Mouse (Mus musculus): ENCODE measurements at regions not wholly inside any gene's neighbourhood (a gene's known extent, or its start where the extent isn't known, plus 50 kb on each side); places are given as distances from the start of the nearest gene placed in this dataset.

DNA sequence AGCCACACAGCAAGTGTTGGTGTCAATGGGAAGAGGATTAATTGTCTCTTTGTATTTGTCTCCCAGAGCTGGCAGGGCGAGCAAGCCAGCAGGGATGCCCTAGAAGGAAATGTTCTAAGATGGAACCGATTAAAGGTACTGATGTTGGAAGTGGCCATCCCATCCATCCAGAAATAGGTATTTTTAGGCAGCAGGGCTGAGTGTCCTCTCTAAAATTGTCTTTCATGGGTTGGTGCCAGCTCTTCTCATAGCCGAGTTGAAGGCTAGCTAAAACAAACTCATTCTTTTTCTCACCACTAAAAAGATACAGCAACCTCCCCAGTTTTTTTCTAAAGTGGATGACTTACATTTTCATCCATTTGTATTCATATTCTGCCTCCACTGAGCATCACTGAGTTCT lies 120.2 kb upstream of the Xylt1 start:
- no peaks in the 10 kb centered on the region for H3K36me3 ChIP-seq (ENCODE audit: insufficient read depth, low read length)
- no peak for ATAC-seq (ENCODE audit: low FRiP score, low TSS enrichment)
- no peak overlapping the region for H3K27ac ChIP-seq (ENCODE audit: low read length)
- H3K9ac ChIP-seq (replicated peaks; ENCODE audit: low read length): no peak overlapping the region
- 83% methylated on average over 3 of the region's 3 CpGs for WGBS
- no peak overlapping the region for H3K4me2 ChIP-seq (replicated peaks; ENCODE audit: low read depth, low read length)
- H3K27me3 ChIP-seq (ENCODE audit: insufficient read depth, low read length): no peaks in the 10 kb centered on the region
- H3K9me3 ChIP-seq (ENCODE audit: low read length): no peaks in the 10 kb centered on the region
- H3K4me1 ChIP-seq (ENCODE audit: insufficient read depth, low read length): no peaks in the 10 kb centered on the region
- no peak overlapping the region for H3K4me3 ChIP-seq (ENCODE audit: low read length)

DNA sequence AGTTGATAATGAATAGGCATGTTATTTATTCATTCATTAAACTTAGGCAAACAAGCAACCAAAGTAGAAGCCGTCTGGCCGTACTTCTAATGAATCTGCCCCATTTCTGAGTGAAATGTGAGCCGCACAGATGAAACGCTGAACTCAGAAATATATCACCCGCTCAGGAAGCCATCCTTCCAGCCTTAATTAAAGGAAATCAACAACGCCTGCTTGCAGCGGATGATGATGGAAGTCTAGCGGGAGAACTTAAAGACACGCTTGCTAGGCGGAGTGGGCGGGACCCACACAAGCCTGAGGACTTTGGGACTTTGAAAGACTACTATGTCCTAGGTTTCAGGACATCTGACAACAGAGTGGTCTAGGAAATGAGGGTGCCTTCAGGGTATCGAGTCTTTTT lies 117.7 kb upstream of the Xylt1 start:
- no peak overlapping the region for H3K4me3 ChIP-seq (ENCODE audit: low read length)
- no peak overlapping the region for H3K9ac ChIP-seq (replicated peaks; ENCODE audit: low read length)
- H3K27me3 ChIP-seq (ENCODE audit: insufficient read depth, low read length): no peaks in the 10 kb centered on the region
- no peaks in the 10 kb centered on the region for H3K36me3 ChIP-seq (ENCODE audit: insufficient read depth, low read length)
- WGBS: 46% methylated on average over 12 of the region's 12 CpGs
- no peaks in the 10 kb centered on the region for H3K9me3 ChIP-seq (ENCODE audit: low read length)
- no peaks in the 10 kb centered on the region for H3K4me1 ChIP-seq (ENCODE audit: insufficient read depth, low read length)
- no peak for ATAC-seq (ENCODE audit: low FRiP score, low TSS enrichment)
- H3K4me2 ChIP-seq (replicated peaks; ENCODE audit: low read depth, low read length): no peak overlapping the region
- no peak overlapping the region for H3K27ac ChIP-seq (ENCODE audit: low read length)

DNA sequence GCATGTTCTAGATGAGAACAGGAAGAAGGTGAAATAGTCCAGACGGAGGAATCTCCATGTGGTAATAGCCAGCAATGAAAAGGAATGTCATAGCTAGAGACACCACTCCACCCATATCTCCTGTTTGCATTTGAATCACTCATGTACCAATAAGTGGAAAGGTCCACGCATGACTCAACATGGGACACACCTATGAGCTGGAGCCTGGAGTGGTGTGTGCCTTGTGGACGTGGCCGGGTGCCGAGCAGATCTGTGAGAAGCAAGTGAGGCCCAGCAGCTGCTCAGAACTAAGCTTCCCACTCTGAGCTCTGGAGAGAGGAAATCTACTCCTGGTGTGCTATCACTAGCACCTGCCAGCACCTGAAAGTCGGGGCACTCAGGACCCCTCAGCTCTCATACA lies 116.4 kb upstream of the Xylt1 start:
- no peak for ATAC-seq (ENCODE audit: low FRiP score, low TSS enrichment)
- no peaks in the 10 kb centered on the region for H3K4me1 ChIP-seq (ENCODE audit: insufficient read depth, low read length)
- no peak overlapping the region for H3K9ac ChIP-seq (replicated peaks; ENCODE audit: low read length)
- no peaks in the 10 kb centered on the region for H3K9me3 ChIP-seq (ENCODE audit: low read length)
- H3K36me3 ChIP-seq (ENCODE audit: insufficient read depth, low read length): no peaks in the 10 kb centered on the region
- WGBS: 92% methylated on average over 6 of the region's 6 CpGs
- no peak overlapping the region for H3K27ac ChIP-seq (ENCODE audit: low read length)
- no peak overlapping the region for H3K4me2 ChIP-seq (replicated peaks; ENCODE audit: low read depth, low read length)
- no peak overlapping the region for H3K4me3 ChIP-seq (ENCODE audit: low read length)
- H3K27me3 ChIP-seq (ENCODE audit: insufficient read depth, low read length): no peaks in the 10 kb centered on the region

- no peak for ATAC-seq (ENCODE audit: low FRiP score, low TSS enrichment)
- Histone ChIP-seq H3K9ac (replicated peaks; ENCODE audit: low read length) (no peak overlapping the region), H3K4me3 (ENCODE audit: low read length) (no peak overlapping the region), H3K36me3 (ENCODE audit: insufficient read depth, low read length) (no peaks in the 10 kb centered on the region), H3K4me1 (ENCODE audit: insufficient read depth, low read length) (no peaks in the 10 kb centered on the region), H3K4me2 (replicated peaks; ENCODE audit: low read depth, low read length) (no peak overlapping the region), H3K9me3 (ENCODE audit: low read length) (no peaks in the 10 kb centered on the region), H3K27me3 (ENCODE audit: insufficient read depth, low read length) (no peaks in the 10 kb centered on the region), H3K27ac (ENCODE audit: low read length) (no peak overlapping the region)
- 89% methylated on average over 7 of the region's 7 CpGs for WGBS
Measured at GRCm38 (mm10) chr7:117268096-117268495, 112.7 kb upstream of the Xylt1 start.

GRCm38 (mm10) chr7:117269263-117269897 lies 111.4 kb upstream of the Xylt1 start:
- Histone ChIP-seq H3K4me3 (ENCODE audit: low read length) (no peak overlapping the region), H3K9ac (replicated peaks; ENCODE audit: low read length) (no peak overlapping the region), H3K4me1 (ENCODE audit: insufficient read depth, low read length) (no peaks in the 10 kb centered on the region), H3K36me3 (ENCODE audit: insufficient read depth, low read length) (no peaks in the 10 kb centered on the region), H3K27ac (ENCODE audit: low read length) (no peak overlapping the region), H3K27me3 (ENCODE audit: insufficient read depth, low read length) (no peaks in the 10 kb centered on the region), H3K9me3 (ENCODE audit: low read length) (no peaks in the 10 kb centered on the region), H3K4me2 (replicated peaks; ENCODE audit: low read depth, low read length) (no peak overlapping the region)
- no peak for ATAC-seq (ENCODE audit: low FRiP score, low TSS enrichment)
- WGBS: 64% methylated on average over 10 of the region's 10 CpGs

GRCm38 (mm10) chr7:117278388-117278961 lies 102.3 kb upstream of the Xylt1 start:
- no peaks in the 10 kb centered on the region for H3K9me3 ChIP-seq (ENCODE audit: low read length)
- no peaks in the 10 kb centered on the region for H3K27me3 ChIP-seq (ENCODE audit: insufficient read depth, low read length)
- no peak for ATAC-seq (ENCODE audit: low FRiP score, low TSS enrichment)
- no peak overlapping the region for H3K4me2 ChIP-seq (replicated peaks; ENCODE audit: low read depth, low read length)
- H3K9ac ChIP-seq (replicated peaks; ENCODE audit: low read length): no peak overlapping the region
- 56% methylated on average over 6 of the region's 6 CpGs for WGBS
- H3K4me1 ChIP-seq (ENCODE audit: insufficient read depth, low read length): no peaks in the 10 kb centered on the region
- H3K4me3 ChIP-seq (ENCODE audit: low read length): no peak overlapping the region
- no peak overlapping the region for H3K27ac ChIP-seq (ENCODE audit: low read length)
- H3K36me3 ChIP-seq (ENCODE audit: insufficient read depth, low read length): no peaks in the 10 kb centered on the region

- Histone ChIP-seq H3K36me3 (ENCODE audit: insufficient read depth, low read length) (no peaks in the 10 kb centered on the region), H3K4me1 (ENCODE audit: insufficient read depth, low read length) (no peaks in the 10 kb centered on the region), H3K9ac (replicated peaks; ENCODE audit: low read length) (no peak overlapping the region), H3K4me2 (replicated peaks; ENCODE audit: low read depth, low read length) (no peak overlapping the region), H3K9me3 (ENCODE audit: low read length) (no peaks in the 10 kb centered on the region), H3K27ac (ENCODE audit: low read length) (no peak overlapping the region), H3K4me3 (ENCODE audit: low read length) (no peak overlapping the region), H3K27me3 (ENCODE audit: insufficient read depth, low read length) (no peaks in the 10 kb centered on the region)
- ATAC-seq (ENCODE audit: low FRiP score, low TSS enrichment): no peak
- 80% methylated on average over 1 of the region's 1 CpGs for WGBS
Measured at GRCm38 (mm10) chr7:117282194-117282593, 98.6 kb upstream of the Xylt1 start.

DNA sequence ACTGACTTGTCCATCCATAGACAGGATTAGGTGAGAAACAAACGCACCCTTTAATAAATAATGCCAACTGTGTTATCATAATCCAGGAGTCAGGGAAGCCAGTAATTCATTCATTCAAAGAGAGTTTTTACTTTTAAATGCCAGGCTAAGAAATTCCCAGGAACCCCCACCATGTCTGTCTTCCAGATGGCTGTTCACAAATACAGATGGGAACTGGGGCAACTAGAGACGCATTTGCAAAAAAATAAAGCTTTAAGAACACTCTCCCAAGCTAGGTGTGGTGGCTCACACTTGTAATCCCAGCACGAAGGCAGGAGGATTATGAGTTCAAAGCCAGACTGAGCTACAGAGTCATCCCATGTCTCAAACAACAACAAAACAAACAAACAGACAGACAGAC lies 95.6 kb upstream of the Xylt1 start:
- no peak for ATAC-seq (ENCODE audit: low FRiP score, low TSS enrichment)
- 82% methylated on average over 3 of the region's 3 CpGs for WGBS
- Histone ChIP-seq H3K4me1 (ENCODE audit: insufficient read depth, low read length) (no peaks in the 10 kb centered on the region), H3K27ac (ENCODE audit: low read length) (no peak overlapping the region), H3K36me3 (ENCODE audit: insufficient read depth, low read length) (no peaks in the 10 kb centered on the region), H3K4me3 (ENCODE audit: low read length) (no peak overlapping the region), H3K9me3 (ENCODE audit: low read length) (no peaks in the 10 kb centered on the region), H3K4me2 (replicated peaks; ENCODE audit: low read depth, low read length) (no peak overlapping the region), H3K9ac (replicated peaks; ENCODE audit: low read length) (no peak overlapping the region), H3K27me3 (ENCODE audit: insufficient read depth, low read length) (no peaks in the 10 kb centered on the region)

DNA sequence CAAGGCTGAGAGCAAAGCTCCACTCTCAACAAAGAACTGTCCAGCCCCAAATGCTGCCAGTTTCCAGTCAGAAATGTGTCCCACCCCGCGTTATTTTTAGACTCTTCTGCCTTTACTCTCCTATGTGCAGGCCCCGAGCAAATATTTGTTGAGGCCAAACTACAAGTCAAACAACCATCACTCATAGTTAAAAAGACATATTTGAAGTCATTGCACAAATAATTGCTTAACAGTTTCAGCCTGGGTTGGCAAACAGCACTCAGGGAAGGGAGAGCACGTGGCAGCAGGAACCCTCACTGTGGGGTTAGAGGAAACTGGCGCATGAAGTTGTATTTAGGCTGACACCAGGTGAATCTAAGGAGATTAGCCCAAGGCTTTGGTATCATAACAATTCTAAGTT lies 94.8 kb upstream of the Xylt1 start:
- H3K4me1 ChIP-seq (ENCODE audit: insufficient read depth, low read length): no peaks in the 10 kb centered on the region
- ATAC-seq (ENCODE audit: low FRiP score, low TSS enrichment): no peak
- no peak overlapping the region for H3K4me2 ChIP-seq (replicated peaks; ENCODE audit: low read depth, low read length)
- 79% methylated on average over 5 of the region's 5 CpGs for WGBS
- H3K27ac ChIP-seq (ENCODE audit: low read length): no peak overlapping the region
- H3K4me3 ChIP-seq (ENCODE audit: low read length): no peak overlapping the region
- H3K9me3 ChIP-seq (ENCODE audit: low read length): no peaks in the 10 kb centered on the region
- no peaks in the 10 kb centered on the region for H3K27me3 ChIP-seq (ENCODE audit: insufficient read depth, low read length)
- no peak overlapping the region for H3K9ac ChIP-seq (replicated peaks; ENCODE audit: low read length)
- H3K36me3 ChIP-seq (ENCODE audit: insufficient read depth, low read length): no peaks in the 10 kb centered on the region

- Histone ChIP-seq H3K9me3 (ENCODE audit: low read length) (no peaks in the 10 kb centered on the region), H3K4me1 (ENCODE audit: insufficient read depth, low read length) (no peaks in the 10 kb centered on the region), H3K36me3 (ENCODE audit: insufficient read depth, low read length) (no peaks in the 10 kb centered on the region), H3K27ac (ENCODE audit: low read length) (no peak overlapping the region), H3K9ac (replicated peaks; ENCODE audit: low read length) (no peak overlapping the region), H3K4me2 (replicated peaks; ENCODE audit: low read depth, low read length) (no peak overlapping the region), H3K4me3 (ENCODE audit: low read length) (no peak overlapping the region), H3K27me3 (ENCODE audit: insufficient read depth, low read length) (no peaks in the 10 kb centered on the region)
- 31% methylated on average over 2 of the region's 2 CpGs for WGBS
- ATAC-seq (ENCODE audit: low FRiP score, low TSS enrichment): no peak
Measured at GRCm38 (mm10) chr7:117303705-117304104, 77.1 kb upstream of the Xylt1 start.

Data from kidney, embryonic 16.5 days (tissue).